Mouse (Mus musculus) testis, postnatal 14 days (tissue): ENCODE data around the gene Mdm2.

ENCODE experiments used
- DNase-seq: peaks from one replicate; pipeline ENCODE4 v3.0.0; 2021; ENCODE audit warnings: low spot score

The Mdm2 gene

DNA sequence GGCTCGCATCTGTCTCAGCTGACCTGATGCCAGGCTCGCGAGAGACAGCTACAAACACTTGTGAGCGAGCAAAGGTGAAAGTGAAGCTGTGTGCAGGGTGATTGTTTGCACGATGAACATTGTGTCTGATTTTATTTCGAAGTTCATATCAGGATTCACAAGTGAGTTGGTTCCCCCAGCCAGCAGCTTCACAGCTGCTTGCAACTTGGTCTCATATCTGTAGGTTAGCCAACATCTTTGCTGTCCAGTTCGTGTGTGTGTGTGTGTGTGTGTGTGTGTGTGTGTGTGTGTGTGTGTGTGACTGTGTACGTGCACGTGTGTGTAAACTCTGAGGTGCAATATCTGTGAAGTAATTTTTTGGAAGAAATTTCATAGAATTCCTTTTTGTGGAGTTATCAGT, 55.1 kb downstream of the Mdm2 start:
- no peak for DNase-seq

DNA sequence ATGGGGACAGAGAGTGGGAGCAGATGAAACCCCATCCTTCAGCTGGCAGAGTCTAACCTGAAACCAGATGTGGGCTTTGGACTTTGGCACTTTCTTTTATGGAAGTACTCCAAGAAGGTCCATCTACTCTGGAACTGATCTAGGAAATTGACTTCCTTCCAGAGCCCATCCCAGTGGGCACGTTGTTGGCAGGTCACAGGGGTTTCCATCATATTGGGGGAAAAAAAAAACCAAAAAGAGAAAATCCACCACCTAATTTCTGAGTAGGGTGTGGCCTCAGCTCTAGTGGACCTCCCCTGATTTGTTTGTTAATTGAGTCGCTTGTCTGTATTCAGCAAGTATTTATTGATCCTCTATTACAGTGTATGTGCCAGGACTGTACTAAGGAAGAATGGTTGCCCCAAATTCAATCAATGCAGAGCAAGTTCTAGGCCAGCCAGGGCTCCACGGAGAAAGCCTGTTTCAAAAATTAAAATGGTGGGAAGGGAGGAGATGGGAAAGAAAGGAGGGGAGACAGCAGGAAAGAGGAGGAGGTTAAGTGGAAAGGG, 55.9 kb downstream of the Mdm2 start:
- DNase-seq: no peak

DNA sequence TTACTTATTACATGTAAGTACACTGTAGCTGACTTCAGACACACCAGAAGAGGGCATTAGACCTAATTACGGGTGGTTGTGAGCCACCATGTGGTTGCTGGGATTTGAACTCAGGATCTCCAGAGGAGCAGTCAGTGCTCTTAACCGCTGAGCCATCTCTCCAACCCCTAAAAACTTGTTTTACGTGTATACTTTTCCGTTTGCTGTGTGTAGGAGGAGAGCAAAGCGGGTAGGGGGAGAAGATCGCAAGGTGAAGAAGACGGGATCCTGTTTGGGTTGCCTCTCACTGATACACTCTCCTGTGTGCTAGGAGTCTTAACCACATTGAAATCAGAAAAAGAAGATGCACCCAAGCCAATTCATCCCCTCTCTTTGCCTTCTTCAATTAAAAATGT, 56.8 kb downstream of the Mdm2 start:
- DNase-seq: no peak

DNA sequence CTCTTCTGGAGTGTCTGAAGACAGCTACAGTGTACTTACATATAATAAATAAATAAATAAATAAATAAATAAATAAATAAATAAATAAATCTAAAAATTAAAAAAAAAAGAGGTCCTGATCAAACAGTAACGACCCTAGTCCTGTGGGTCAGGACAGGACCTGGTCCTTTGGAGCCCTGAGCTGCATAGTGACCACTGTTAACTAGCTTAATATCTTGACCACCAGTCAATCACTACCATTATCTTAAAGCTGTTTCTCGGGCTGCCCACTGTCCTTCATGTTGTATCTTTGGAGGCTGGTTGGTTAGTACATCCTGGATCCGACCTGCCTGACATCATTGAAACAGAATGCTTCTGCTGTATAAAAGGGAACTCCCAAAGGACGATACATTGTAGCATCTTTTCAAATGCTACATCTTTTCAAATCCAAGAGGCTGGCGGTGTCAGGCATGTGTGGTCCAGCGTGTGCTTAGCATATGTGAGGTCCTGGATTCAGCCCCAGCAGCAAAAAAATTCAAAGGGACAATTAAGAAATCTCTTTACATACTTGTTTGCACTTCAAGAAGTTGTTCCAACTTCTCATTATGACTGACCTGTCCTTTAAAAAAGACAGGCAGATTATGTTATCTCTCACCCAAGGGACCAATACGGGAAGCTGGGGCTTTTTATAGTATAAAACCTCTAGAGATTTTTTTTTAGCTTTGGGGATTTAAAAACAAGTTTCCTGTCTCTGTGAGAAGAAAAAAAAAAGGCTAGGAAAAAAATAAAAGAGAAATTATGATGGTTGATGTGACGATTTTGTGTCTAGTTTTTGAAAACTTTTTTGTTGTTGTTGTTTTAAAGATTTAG, 57.4 kb downstream of the Mdm2 start:
- peak; percentile 29 for DNase-seq

DNA sequence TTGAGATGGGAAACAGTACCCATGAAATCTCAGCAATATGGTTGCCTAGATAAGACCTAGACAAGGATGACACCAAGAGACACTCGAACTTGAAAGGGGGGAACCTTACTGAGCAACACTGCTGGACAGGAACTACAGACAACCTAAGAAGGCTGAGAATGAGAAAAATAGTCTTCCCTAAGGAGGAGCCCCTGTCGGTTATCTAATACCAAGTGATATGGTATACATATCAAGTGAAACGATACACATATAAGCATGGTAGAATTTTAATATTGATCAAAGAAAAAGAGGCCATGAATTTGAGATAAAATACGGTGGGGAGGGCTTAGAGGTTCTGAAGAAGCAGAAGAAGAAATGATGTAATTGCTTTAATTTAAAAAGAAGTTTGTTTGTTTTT, 58.2 kb downstream of the Mdm2 start:
- DNase-seq: no peak

DNA sequence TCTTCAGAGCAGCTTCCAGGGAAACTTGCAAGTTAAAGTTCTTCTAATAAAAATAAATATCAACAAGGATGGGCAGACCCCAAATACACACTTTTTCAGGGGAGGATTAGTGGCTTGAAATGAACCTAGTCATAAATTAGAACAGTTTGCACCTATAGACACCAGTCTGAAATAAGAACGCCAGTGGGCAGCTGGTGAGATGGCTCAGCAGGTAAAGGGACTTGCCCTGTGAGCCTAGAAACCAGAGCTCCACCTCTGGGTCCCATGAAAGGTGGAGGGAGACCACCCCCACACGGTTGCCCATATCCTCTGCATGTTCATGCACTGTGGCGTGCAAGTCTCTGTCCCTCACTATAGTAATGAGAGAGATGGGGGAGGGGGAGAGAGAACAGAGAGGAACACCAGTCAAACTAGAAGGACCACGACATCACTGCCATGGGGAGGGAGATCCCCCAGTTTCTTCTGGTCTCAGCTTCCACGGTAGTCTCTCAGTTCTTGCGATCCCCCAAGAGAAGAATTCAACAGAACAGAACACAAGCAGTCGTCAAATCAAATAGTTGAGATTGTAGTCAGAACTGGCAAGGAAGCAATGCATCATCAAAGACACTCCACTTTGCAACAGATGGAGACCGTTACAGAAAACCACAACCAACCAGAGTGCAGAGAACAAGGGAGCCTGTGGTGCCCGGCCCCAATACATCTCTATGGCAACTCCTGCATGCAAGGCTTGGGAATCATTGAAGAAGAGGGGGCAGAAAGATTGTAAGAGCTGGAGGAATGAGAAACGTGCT, 58.8 kb downstream of the Mdm2 start:
- DNase-seq: no peak

DNA sequence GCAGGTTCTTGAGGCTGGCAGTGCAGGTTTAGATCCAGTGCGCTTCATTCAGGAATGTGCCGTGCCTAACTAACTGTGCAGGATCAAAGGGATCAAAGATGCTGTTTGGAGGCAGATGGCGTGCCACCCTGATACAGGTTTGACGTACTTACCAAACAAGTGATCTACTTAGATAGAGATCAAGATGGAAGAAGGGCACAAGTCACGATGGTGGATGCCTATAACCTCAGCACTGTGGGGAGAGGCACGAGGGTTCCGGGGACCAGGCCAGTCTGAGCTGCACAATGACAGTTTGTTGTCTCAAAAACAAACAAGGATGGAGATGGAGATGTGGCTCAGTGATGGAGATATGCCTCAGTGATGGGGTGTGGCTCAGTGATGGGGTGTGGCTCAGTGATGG, 59.8 kb downstream of the Mdm2 start:
- no peak for DNase-seq

DNA sequence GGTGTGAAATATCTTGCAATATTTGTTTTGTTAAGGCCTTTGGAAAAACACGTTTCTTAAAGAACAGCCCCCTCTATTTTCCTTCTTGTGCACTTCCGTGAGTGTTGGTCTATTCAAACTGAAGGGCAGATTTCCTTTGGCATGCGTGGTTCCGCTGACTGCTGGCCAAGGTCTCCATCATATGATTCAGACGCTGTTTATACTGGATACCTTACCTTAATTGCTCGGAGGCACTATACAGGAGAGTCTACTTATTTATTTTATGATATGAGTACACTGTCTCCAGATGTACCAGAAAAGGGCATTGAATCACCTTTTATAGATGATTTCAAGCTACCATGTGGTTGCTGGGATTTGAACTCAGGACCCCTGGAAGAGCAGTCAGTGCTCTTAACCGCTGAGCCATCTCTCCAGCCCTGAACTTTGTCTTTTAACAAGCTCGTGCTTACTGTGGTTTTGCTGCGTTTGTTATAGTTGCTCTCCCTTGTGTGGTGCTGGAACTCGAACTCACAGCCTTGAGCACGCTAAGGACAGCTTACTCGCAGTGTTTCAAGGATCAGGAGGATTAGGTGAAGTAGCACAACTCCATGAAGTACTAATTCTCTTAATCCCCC, 60.4 kb downstream of the Mdm2 start:
- no peak for DNase-seq

DNA sequence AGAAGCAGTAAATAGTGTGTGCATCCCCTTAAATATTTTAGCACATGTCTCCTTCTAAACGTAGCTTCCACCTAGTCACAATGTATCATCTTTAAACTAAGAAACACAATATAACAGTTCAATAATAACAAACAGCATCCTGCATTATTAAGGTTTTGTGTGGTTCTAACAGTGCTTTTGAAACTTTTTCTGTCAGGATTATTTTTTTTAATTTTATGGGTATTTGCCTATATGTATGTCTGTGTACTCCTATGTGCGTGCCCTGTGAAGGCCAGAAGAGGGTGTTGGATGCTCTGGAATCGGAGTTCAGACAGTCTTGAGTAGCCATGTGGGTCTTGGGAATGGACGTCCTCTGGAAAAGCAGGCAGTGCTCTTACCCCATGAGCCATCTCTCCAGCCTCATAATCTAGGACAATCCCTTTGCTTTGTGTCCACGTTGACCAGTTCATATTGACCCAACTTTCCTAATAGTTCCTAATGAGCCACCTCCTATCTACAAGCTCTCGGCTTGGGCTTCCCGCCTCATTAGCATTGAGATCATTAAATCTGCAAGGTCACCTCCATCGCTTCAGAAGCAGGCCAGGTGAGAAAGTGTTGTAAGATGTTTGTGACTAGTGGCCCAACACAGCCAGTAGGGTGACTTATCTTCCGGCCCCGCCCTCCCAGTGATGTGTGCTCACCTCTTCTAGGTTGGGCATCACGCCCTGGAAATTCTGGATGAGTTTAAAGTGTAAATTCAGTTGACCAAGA, 61.1 kb downstream of the Mdm2 start:
- DNase-seq: no peak

DNA sequence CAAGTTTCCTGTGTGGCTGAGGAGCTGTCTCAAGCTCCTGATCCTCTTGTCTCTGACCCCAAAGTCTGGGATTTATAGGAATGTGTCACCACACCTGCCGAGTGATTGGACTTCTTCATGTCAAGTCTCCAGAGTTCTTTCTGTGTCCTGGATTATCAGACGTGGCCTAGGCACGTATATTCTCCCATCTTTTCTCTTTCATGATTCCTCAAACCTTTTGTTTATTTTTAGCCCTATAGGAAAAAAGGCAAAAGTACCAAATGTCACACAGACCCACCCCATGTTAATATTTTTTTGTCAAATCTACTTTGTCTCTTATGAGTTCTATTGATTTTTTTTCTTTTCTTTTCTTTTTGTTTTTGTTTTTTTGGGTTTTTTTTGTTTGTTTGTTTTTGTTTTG, 61.9 kb downstream of the Mdm2 start:
- no peak for DNase-seq

DNA sequence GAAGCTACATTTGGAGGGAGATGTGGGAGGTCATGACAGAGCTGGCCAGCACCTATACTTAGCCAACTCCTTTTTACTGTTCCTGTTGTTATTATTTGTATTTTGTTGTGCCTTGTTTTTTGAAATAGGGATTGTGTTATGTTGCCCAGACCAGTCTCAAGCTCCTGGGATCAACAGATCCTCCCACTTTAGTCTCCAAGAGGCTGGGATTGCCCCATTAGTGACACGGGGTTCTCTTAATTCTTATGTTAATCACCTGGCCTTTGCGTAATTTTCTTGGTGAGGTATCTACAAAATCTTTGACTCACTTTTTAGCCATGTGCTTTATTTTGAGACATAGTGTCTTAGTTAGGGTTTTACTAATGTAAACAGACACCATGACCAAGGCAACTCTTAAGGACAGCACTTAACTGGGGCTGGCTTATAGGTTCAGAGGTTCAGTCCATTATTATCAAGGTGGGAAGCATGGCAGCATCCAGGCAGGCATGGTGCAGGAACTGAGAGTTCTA, 62.5 kb downstream of the Mdm2 start:
- no peak for DNase-seq

DNA sequence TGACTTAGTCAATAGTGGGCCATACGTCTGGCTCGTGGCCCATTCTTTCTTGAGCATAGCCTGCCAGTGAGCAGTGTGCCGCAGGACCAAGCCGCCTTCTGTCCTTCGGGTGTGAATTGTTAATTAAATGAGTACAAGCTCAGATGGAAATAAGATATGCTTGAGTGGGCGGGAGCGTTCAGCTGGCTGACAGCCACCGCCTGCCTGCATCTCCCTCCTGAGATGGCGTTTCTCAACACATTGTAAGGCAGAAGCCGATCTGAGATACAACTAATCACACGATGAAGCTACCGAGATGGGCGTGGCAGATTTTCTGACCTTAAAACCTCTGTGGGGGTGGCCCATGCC, 63.4 kb downstream of the Mdm2 start:
- DNase-seq: no peak

DNA sequence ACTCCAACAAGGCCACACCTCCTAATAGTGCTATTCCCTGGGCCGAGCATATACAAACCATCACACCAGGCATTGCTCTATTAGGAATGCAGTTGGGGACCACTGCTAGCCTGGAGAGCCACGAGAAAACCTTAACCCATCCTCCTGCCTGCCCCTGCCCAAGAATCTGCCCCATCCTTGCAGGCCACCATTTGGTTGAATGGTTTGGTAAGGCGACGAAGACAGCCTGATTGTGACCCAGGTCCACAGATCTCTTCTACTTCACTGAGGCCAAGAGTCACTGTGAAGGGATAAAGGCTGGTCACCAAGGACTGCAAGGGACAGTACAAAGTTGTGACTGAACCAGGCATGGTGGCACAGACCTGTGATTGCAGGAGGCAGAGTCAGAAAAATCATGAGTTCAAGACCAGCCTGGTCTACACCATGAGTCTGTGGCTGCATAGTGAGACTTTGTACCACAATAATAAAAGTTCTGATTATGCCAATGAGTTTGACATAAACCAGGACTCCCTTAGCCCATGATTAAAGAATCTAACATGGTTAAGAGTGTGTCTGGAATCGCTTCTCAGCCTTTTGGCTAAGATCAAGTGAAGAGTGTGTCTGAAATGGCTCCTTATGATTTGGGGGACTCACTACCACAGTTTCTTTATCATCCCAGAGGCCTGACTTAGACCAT, 63.9 kb downstream of the Mdm2 start:
- DNase-seq: no peak

DNA sequence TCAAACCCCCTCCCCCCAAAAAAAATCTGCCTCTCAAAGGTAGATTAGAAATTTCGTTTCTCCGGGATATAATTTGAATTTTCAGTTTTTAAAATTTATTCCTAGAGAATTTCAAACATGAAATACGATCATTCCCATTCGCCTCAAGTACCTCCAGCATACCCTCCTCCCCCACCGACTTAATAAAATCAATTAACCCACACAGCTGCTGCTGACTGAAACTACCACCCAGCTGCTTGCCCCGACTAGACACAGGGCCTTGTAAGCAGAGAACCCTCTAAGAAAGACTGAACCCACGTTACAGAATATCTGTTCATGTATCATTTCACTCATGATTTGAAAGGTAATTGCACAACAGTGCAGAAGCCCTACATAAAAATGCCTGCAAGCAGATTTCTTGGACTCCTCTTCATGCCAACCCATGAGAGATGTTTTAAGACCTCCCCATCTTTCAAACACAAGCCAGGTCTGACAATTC, 65.0 kb downstream of the Mdm2 start:
- DNase-seq: no peak

DNA sequence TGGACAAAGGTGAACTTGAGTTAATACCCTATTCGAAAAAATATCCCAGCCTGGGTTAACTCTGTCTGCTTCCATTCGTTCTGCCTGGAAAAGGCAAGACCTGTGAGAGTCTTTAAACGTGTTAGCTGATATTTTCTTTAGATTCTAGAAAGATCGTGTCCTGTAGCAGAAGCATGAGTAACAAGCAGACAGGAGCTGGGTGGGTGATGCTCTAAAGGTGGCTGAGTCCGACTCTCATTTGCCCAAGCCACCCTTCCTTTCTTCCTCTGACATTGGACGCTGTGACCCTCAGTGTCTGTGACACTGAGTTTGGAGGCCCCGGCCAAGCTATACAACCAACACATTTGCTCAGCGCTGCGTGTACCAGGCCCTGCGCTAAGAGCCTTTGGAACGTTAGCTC, 65.7 kb downstream of the Mdm2 start:
- no peak for DNase-seq

DNA sequence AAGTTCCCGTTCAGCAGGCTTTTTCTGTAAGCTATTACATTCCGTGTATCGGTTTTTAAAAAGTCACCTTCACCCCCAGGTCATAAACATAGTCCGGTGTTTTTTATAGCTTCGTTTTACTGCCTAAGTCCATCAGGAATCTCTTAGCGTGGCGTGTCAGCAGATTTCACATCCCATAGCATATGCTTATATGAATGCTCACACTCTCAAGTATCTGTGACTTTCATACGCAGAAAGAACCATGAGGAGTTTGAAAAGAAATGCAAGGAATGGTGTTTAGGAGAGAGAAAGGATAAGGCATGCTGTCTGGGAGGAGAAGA, 66.2 kb downstream of the Mdm2 start:
- DNase-seq: no peak

DNA sequence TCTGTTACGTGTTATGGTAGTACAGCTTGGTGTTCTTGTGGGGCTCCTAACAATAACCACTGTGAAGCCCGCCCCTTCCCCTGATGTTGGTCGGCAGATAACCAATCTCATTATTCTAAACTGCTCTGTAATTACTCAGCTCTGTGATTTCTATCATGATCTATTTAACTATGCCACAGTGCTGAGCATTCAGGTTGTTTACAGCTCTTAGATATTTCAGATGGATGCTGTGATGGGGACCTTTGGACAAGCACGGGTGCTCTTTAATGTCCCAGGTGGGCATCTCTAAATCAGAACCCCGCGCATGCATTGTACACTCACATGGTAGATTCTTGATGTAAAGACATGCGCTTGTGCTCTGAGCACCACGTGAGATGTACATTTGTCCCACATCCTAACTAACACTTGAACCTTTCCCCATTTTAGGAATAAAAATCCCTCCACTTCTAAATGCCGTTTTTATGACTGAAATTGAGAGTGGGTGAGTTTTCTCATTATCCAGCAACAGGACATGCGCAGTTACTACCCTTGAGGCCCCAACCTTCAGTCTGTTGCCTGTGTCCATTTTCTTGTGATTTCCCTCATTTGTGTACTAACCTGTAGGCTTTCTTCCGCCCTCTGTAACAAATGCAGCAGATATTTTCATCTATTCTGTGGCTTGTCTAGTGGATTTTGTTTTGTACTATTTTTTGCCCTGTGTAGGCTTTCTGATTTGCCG, 66.7 kb downstream of the Mdm2 start:
- no peak for DNase-seq

DNA sequence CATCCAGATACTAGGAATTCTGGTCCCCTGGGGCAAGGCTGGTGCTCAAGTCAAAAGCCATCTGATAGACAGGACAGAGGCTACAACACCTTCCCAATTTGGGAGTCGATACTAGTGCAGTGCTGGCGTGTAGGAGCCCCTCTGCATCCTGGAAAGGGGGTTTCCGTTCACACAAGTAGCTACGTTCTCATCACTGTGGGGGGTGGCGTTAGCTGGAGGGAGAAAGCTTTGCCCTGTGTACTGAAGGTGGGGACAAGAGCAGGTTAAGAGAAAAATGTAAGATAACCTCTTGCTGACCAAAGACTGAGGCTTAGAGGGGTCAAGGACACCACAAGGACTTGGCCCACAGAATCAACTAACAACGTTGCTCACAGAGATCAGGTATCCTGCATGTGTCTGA, 67.3 kb downstream of the Mdm2 start:
- DNase-seq: no peak

DNA sequence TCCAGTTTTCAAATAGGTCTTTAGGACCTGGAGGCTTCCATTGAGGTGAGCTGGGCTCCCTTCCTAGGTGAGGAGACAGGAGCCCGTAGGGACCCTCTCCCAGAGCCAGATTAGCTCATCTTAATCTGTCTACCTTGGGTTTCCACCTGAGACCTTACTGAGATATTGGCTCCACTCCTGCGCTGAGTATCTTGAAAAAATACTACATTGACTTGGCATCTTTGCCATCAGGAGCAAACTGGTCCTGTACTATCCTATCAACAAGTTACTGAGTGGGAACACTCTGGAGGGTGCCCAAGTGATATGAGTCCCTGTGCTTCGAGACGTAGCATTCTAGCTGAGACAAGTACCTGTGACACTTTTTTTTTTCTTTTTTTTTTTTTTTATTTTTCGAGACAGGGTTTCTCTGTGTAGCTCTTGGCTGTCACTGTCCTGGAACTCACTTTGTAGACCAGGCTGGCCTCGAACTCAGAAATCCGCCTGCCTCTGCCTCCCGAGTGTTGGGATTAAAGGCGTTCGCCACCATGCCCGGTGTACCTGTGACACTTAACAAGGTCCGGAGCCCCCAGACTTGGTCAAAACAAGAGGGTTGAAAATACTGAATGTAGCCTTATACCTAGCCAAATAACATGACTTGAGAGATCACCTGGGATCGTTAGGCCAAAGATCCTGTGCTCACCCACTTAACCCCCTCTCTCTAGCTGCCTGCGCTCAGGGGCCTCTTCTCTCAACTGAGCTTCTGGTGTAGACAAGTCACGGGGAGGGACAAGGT, 67.9 kb downstream of the Mdm2 start:
- DNase-seq: no peak

DNA sequence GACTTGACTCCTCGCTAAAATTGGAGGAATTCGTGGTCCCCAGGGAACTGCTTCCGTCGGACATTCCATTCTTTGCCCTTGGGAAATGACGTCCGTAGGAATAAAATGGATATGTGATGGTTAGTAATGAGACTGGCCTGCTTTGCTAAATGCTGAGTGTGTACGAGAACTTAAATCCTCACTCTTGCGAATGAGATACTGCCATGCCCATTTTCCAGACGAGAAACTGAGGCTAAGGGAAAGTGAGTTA, 68.4 kb downstream of the Mdm2 start:
- no peak for DNase-seq
